Mouse (Mus musculus) heart, postnatal 4 days (tissue): Measurements from ENCODE around the gene Htra1. TPM values are rescaled to one million over a fixed set of nuclear protein-coding genes. Genes with fewer than 3 reads are reported as not detected.

ENCODE experiments used
- DNase-seq: peaks from one replicate; pipeline ENCODE4 v3.0.0; 2021
- microRNA-seq, 2 experiments: library from miRNA; unstranded; fragments of <30 nt; microRNA quantifications; one replicate each; pipeline ENCODE4 v1.2.0; 2021 to 2022
- total RNA-seq, 2 experiments: library from RNA; stranded (reverse); gene quantifications; 2 replicates each; pipeline ENCODE4 v1.2.3; 2021

Htra1 gene
- total RNA-seq, 2 experiments from 2014 or later = 125 to 139 TPM

GRCm38 (mm10) chr7:131019181-131019580 lies 83.3 kb downstream of the Htra1 start:
- no peak for DNase-seq

DNA sequence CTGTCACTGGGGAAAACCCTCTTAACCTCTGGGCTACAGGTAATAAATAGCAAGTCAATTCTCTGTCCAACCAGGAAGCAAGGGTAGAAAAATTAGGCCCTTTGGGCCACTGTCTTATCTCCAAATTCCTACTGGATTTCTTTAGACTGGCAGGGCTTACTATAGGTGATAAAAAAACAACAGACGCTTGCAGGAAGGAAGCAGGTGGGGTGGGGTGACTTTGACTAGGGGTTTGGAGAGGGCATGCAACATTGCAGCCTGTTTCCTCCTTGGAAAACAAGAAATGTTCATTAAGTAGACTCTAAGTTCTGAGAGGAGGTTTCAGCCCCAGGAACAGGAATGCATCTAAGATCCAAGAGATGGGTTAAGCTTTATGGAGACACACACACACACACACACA lies 88.9 kb downstream of the Htra1 start:
- no peak for DNase-seq

GRCm38 (mm10) chr7:131027557-131027956 lies 91.6 kb downstream of the Htra1 start:
- DNase-seq = no peak

- no peak for DNase-seq
These were observed 95.8 kb downstream of the Htra1 start, which contains the start of gene Dmbt1 for GRCm38 (mm10) chr7:131031755-131032154. Dmbt1 (plus strand) TSS chr7:131032053.

Small RNA genes lying within 50 kb of the gene (microRNA-seq; reads per million reads assigned to microRNA genes)
- gene Mir7061 = 1.4 reads per million in 2 experiments

Other genes starting within 250 kb of the Htra1 start
- under 1 TPM; 0.16 to 0.24 TPM for gene Btbd16, start 162.0 kb upstream of the Htra1 start, total RNA-seq
- 10 to 100 TPM; 60.1 TPM for gene Plekha1, start 70.4 kb upstream of the Htra1 start, total RNA-seq
- not detected for gene Dmbt1, start 95.9 kb downstream of the Htra1 start, total RNA-seq
- gene 4933402N03Rik, start 210.2 kb downstream of the Htra1 start, total RNA-seq = not detected
- 10 to 100 TPM in 1 of 2 experiments, 1 to 10 TPM in 1; 9.2 to 11.3 TPM for gene 5430419D17Rik, start 238.3 kb downstream of the Htra1 start, total RNA-seq